Mouse (Mus musculus): ENCODE data around the gene Clec1a. TPM values are rescaled to one million over a fixed set of nuclear protein-coding genes. Genes with fewer than 3 reads are reported as not detected.
"Not testable (repeated sequence)": the region's sequence is repeated elsewhere in the genome, so short reads cannot be mapped to it uniquely, and the experiment has no call there.

The Clec1a gene
- polyA plus RNA-seq (2017; shearing (Covaris generic)): not detected

- no peak for ATAC-seq
Measured at GRCm38 (mm10) chr6:129451411-129452039, at the start of gene Clec1a. Gene Clec1a, minus strand, starts transcription at chr6:129452000.

GRCm38 (mm10) chr6:129499516-129499915 is 47.7 kb upstream of the Clec1a start:
- not testable (repeated sequence) for ATAC-seq

GRCm38 (mm10) chr6:129497345-129498218 is 45.8 kb upstream of the Clec1a start:
- ATAC-seq: no peak

- ATAC-seq: no peak
Measured at GRCm38 (mm10) chr6:129494924-129495323, 43.1 kb upstream of the Clec1a start.

GRCm38 (mm10) chr6:129480089-129480958 is 28.5 kb upstream of the Clec1a start:
- no peak for ATAC-seq

- peak; percentile 78 for ATAC-seq
Measured at GRCm38 (mm10) chr6:129476404-129477126, 24.8 kb upstream of the Clec1a start.

GRCm38 (mm10) chr6:129472627-129473026 is 20.8 kb upstream of the Clec1a start:
- no peak for ATAC-seq

- no peak for ATAC-seq
Measured at GRCm38 (mm10) chr6:129471386-129471785, 19.6 kb upstream of the Clec1a start.

- ATAC-seq: no peak
Measured at GRCm38 (mm10) chr6:129449743-129450142, 2.1 kb downstream of the Clec1a start.

- ATAC-seq: no peak
Measured at GRCm38 (mm10) chr6:129438033-129438432, 13.8 kb downstream of the Clec1a start.

GRCm38 (mm10) chr6:129436025-129436424 is 15.8 kb downstream of the Clec1a start:
- ATAC-seq: no peak

- ATAC-seq: peak; percentile 96
Measured at GRCm38 (mm10) chr6:129434239-129434638, 17.6 kb downstream of the Clec1a start.

- no peak for ATAC-seq
Measured at GRCm38 (mm10) chr6:129427281-129427680, 24.5 kb downstream of the Clec1a start.

- ATAC-seq: no peak
Measured at GRCm38 (mm10) chr6:129425812-129426211, 26.0 kb downstream of the Clec1a start.

GRCm38 (mm10) chr6:129425217-129425616 is 26.6 kb downstream of the Clec1a start:
- ATAC-seq: no peak

GRCm38 (mm10) chr6:129423734-129424072 is 28.1 kb downstream of the Clec1a start:
- peak; percentile 76 for ATAC-seq

GRCm38 (mm10) chr6:129423040-129423733 is 28.6 kb downstream of the Clec1a start:
- ATAC-seq: no peak

GRCm38 (mm10) chr6:129422311-129422710 is 29.5 kb downstream of the Clec1a start:
- ATAC-seq: no peak

GRCm38 (mm10) chr6:129414177-129414576 is 37.6 kb downstream of the Clec1a start:
- ATAC-seq: no peak

- no peak for ATAC-seq
Measured at GRCm38 (mm10) chr6:129408562-129408961, 43.2 kb downstream of the Clec1a start, which contains the start of gene Clec9a. Gene Clec9a, plus strand, starts transcription at chr6:129408862.

GRCm38 (mm10) chr6:129407324-129407723 is 44.5 kb downstream of the Clec1a start:
- ATAC-seq: no peak

- ATAC-seq: no peak
Measured at GRCm38 (mm10) chr6:129405999-129406398, 45.8 kb downstream of the Clec1a start.

Measured in inflammation-experienced regulatory T-cells, adult 6 months (primary cell).